Mouse (Mus musculus) layer of hippocampus, adult 2 months (tissue): ENCODE measurements around the gene Ncbp1. TPM values are rescaled to one million over a fixed set of nuclear protein-coding genes. Genes with fewer than 3 reads are reported as not detected.

Experiments used
- DNase-seq, 2 experiments: peaks; one replicate each; pipeline ENCODE4 v3.0.0; 2022; ENCODE audit warnings: low spot score in 2 of 2
- H3K27ac ChIP-seq: fragments of 200-600 bp; 2 replicates; pipeline ENCODE4 v1.8.1; 2022
- H3K4me3 ChIP-seq: fragments of 200-600 bp; 2 replicates; pipeline ENCODE4 v1.8.1; 2022; ENCODE audit warnings: mild to moderate bottlenecking
- CTCF ChIP-seq: fragments of 200-600 bp; conservative IDR thresholded peaks from 2 replicates; pipeline ENCODE4 v1.8.1; 2022; ENCODE audit warnings: antibody characterized with exemption, mild to moderate bottlenecking, moderate library complexity
- long read RNA-seq, 2 experiments: library from polyadenylated mRNA; stranded (forward); transcript quantifications; one replicate each; pipeline ENCODE4 v2.0.0; 2021; ENCODE audit warnings: borderline mapping rate in 2 of 2
- total RNA-seq, 2 experiments: library from RNA; stranded (reverse); gene quantifications; 2 replicates each; pipeline ENCODE4 v1.2.3; 2021

Ncbp1 gene
- total RNA-seq = 10 to 100 TPM; 57.1 to 57.2 TPM
- long read RNA-seq, experiment 1, transcript Ncbp1-201 (23 exons, 3,010 nt) = major isoform, 29 of 33 reads
- long read RNA-seq, experiment 1, partial matches to known transcripts = 1 of 33 reads
- long read RNA-seq, experiment 1, other reads (novel, unspliced or antisense) = 3 of 33 reads
- long read RNA-seq, experiment 2, transcript Ncbp1-201 (23 exons, 3,010 nt) = major isoform, 28 of 33 reads
- long read RNA-seq, experiment 2, partial matches to known transcripts = 1 of 33 reads
- long read RNA-seq, experiment 2, other reads (novel, unspliced or antisense) = 4 of 33 reads

DNA sequence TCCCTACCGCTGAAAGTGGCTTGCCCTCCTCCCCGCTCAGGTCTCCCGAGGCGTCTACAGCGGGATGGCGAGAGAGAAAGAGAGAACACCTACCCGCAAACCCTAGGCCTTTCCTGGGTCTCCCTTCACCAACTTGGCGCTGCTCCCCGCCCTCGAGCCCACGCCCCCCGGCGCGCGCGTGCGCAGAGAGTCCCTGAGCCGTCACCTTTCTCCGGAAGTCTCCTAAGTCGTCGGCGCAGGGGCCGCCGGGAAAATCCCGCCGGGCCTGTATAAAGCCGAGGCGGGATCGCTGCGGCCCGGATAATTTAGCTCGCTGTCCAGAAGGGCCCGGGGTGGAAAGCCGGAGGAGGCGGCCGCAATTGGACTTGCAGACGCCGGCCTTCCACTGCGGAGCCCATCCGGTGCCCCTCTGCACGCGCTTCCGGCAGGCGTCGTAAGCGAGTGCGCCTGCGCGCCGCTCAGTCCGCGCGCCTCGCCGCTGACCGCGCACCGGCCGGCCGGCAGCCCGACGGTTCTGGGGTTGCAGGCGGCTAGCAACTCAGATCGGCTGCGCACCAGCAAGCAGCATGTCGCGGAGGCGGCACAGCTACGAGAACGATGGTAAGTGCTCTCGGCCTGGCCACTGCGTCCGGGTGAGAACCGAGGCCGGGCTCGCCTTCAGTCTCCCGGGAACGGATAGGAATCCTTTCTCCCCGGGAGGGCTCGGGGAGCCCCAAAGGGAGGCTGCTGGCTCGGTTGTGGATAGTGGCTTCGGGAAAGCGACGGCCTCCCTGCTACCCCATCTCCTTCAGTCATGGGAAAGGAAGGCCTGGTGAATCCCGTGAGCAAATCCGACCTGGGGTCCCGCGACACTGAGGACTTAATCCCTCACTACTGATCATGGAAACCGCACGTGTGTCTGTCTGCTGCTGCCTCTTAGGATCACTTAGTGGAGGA lies at the start of gene Ncbp1, which contains the start of gene Tstd2:
Gene Ncbp1, plus strand, starts transcription at position 327 of the 936 bp plus-strand sequence.
Gene Tstd2, minus strand, starts transcription at position 408 of the 936 bp plus-strand sequence.
- TF ChIP-seq CTCF = 0 out of 2 replicates have a peak, but pooled peaks have one; percentile 22
- H3K27ac ChIP-seq = peak within 1 kb of the TSS; percentile 96
- peak; percentile 88 to 92 for DNase-seq
- peak within 1 kb of the TSS; percentile 90 for H3K4me3 ChIP-seq

DNA sequence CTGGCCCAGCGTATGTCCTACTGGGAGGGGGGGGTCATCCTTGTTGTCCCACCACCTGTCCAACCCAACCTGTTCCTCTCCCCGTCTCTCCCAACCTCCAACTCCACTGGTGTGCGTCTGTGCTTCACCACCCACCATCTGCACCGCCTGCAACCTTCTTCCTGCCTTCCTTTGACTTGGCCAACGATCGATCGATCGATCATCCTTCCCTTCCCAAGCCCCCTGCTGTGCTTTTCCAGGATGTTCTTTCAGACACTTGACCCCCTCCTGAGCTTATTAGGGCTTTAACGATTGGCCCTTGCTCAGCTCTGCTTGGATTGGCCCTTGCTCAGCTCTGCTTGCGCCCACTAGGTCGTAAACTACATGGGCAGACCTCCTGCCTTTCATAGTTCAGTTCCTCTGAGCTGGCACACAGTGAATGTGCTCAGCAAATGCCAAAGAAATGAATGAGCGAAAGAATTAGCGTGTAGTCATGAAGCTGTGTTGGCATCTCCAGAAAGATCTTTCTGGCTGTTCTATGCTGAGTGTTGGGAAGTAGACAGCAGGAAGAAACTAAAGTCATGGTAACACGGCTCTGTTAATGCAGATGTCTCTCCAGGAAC lies 48.8 kb upstream of the Ncbp1 start:
- TF ChIP-seq CTCF = no peak
- Histone ChIP-seq H3K4me3 (no peak overlapping the region), H3K27ac (peak overlapping the region; percentile 32; the same call in 1 of the 2 replicates)
- DNase-seq = no peak

DNA sequence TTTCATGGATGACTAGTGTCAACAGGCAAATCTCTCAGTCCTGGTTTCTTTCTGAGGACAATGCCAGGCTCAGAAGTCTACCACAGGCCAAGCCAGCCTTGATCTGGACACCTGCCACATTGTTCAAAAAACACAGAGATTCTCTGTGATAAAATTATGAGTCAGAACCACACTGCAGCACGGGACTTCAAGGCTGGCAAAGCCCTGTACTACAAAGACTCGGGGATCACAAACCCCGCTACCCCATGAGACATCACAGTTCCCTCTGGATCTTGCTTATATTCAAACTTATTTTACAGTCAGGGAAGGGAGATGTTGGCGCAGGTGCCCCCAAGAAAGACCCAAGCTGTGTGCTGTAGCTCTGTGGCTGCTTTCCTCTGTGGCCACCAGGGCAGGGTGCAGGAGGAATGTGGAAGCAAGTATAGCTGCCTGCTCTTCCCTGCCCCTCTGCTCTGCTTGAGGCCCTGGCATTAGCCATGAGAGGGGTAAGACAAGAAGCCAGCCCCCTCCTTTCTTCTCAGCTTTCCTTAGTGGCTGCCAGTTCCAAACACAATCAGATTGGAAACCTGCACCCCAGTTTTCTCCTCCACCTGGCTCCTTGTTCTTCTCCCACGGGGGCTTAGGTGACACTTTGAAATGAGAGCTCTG lies 45.9 kb upstream of the Ncbp1 start:
- H3K27ac ChIP-seq = peak overlapping the region; percentile 83
- peak; percentile 22; the same call in 1 of the 2 replicates for TF ChIP-seq CTCF
- DNase-seq = peak; percentile 35 to 41
- no peak overlapping the region for H3K4me3 ChIP-seq

DNA sequence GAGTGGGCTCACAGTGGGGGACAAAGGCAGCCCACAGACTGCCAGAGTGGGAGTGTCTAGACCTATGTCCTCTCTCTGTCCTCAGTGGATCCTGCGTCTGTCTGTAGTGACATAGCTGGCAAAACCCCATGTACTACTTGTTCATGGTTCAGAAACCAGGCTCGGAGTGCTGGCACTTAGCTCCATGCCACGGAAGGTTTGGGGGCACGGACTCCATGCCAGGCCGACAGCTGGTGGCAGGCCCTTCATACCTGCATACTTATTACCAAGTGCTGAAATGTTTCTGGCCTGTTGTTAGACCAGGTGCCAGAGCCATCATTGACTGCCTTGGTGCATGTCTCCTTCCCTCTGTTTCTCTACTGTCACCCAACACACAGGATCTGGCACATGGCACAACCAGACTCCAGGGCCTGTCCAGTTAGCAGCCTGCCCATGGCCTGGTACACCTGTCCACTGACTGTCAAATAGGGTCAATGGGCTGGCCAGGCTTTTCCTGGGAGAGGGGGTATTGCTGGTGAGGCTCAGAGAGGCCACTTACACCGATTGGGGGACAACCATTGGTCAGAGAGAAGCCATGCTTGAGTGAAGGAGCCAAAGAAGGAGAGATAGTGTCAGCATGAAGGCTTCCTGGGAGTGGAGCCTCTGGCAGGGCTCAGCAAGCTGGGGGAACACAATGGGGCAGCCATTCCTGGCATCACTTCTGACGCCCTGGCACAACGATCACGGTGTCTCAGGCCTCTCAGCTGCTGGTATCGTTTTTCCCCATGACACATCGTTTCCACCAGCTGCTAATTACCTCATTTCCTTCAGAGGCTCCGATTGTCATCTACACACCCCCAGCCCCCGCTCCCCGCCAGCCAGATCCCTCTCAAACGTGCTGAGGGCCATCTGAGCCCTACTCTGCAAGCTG lies 43.2 kb upstream of the Ncbp1 start:
- no peak for TF ChIP-seq CTCF
- Histone ChIP-seq H3K27ac (peak overlapping the region; percentile 83), H3K4me3 (no peak overlapping the region)
- DNase-seq = peak; percentile 32 to 60

DNA sequence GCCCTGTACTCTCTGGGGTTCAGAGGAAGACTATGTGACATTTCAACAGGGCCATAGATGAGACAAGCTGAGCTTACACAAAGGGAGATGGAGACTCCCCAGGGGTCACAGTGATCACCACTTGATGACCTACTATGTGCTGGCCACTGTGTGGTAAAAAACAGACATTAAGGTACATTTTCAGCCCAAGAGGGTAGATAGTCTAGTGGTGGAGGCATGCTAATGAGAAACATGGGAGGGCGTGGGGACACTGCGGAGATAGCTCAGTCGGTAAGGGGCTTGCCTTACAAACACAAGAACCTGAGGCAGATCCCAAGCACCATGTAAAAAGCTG lies 42.6 kb upstream of the Ncbp1 start:
- DNase-seq = no peak

DNA sequence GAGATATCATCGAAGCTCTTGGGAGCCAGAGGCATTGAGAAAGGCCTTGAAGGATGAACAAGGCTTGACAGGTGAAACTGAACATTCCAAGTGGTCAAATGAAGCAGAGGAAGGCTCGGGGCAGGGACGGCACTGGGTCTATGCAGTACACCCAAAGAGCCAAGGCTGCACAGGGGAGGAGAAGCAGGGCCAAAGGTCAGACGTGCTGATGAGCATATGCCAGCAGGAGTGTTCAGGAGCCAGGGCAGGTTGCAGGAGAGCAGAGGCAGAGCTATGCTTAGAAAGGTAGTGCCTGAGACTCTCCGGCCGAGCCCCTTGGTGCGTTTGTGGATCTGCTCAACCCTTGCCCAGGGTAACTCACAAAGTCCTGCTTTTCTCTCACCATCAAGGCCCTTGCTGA lies 41.9 kb upstream of the Ncbp1 start:
- peak overlapping the region; percentile 54; the same call in 1 of the 2 replicates for H3K27ac ChIP-seq
- no peak for DNase-seq
- TF ChIP-seq CTCF = no peak
- H3K4me3 ChIP-seq = no peak overlapping the region

More for the DNA sequence above, 42.6 kb upstream of the Ncbp1 start:
- H3K27ac ChIP-seq = peak overlapping the region; percentile 54
- no peak overlapping the region for H3K4me3 ChIP-seq
- TF ChIP-seq CTCF = no peak

DNA sequence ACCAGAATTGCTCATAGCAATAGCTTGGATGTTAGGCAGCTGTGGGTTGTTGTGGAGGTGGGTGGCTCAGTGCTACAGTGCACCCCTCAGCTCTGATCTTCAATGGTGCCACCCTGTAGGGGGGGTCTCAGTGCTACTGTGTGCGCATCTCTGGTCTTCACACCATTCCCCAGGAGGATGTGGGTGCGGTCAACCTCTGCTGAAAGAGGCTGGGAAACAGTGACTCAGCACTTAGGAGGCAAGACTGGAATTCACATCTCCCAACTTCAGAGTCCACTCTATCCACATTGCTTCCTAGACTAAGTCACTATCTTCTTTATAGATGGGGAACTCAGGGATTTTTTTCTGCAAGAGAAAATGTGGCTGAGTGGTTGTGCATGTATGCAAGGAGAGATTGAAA lies 40.8 kb upstream of the Ncbp1 start:
- TF ChIP-seq CTCF = no peak
- Histone ChIP-seq H3K4me3 (no peak overlapping the region), H3K27ac (no peak overlapping the region)
- no peak for DNase-seq

DNA sequence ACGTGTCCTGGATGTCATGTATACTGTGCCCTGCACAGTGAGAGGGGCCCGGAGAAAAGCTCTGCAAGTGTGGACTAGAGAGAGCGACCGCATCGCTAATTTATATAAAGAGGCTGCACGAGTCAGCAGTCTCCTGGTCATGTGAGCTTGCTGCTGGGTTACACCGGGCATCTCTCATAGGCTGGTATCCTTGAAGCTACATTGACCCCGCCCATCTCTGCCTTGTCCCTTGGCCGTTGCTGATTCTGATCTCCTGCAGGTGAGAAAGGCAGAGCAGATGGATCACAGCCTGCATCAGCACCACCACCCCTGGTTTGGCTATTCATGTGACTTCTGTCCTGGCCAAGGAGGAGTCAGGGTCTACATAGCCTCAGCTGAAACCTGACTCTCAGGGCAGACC lies 39.3 kb upstream of the Ncbp1 start:
- TF ChIP-seq CTCF = no peak

DNA sequence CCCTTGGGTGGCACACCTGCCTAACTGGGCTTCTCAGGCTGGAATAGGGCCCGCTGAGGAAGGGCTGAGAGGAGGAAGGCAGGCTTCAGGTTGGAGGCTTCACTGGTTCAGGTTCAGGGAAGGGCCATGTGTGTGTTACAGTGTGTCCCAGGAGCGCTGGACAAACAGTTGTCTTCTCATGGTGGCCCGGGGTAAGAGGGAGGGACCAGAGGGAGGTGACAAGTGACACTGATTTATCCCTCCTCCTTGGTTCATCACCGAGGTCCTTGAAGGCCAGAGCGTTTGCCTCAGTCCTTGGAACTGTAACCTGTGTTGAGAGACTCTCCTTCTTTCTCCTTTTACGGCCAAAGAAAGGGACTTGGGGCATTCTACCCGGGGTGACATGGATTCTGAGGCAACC lies 37.9 kb upstream of the Ncbp1 start:
- DNase-seq = no peak
- peak overlapping the region; percentile 57; the same call in 1 of the 2 replicates for H3K27ac ChIP-seq
- TF ChIP-seq CTCF = no peak
- no peak overlapping the region for H3K4me3 ChIP-seq

More for the DNA sequence above, 39.3 kb upstream of the Ncbp1 start:
- H3K27ac ChIP-seq = no peak overlapping the region
- no peak for DNase-seq
- no peak overlapping the region for H3K4me3 ChIP-seq

DNA sequence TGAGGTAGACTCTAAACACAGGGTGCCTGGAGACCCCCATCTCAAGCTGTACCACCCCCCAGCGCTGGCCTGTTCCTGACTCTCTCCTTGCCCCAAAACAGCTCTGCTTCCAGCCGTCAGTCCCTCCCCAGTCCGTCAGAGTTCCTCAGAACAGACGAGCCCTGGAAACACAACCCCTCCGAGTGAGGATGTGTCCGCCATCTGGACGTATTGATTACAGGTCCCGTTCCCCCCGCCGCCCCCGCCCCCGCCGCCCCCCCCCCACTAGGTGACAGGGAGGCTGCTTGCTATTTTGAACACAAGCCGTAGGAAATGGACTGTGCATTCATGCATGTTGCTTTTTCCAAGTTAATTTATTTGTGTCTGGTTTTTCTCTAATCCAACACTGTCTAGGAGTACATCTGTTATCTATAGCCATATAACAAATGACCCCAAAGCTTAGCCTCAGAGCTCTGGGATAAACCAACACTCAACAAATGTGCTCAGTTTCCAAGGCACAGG lies 37.2 kb upstream of the Ncbp1 start:
- Histone ChIP-seq H3K4me3 (no peak overlapping the region), H3K27ac (peak overlapping the region; percentile 57; the same call in 1 of the 2 replicates)
- no peak for TF ChIP-seq CTCF
- DNase-seq = no peak

DNA sequence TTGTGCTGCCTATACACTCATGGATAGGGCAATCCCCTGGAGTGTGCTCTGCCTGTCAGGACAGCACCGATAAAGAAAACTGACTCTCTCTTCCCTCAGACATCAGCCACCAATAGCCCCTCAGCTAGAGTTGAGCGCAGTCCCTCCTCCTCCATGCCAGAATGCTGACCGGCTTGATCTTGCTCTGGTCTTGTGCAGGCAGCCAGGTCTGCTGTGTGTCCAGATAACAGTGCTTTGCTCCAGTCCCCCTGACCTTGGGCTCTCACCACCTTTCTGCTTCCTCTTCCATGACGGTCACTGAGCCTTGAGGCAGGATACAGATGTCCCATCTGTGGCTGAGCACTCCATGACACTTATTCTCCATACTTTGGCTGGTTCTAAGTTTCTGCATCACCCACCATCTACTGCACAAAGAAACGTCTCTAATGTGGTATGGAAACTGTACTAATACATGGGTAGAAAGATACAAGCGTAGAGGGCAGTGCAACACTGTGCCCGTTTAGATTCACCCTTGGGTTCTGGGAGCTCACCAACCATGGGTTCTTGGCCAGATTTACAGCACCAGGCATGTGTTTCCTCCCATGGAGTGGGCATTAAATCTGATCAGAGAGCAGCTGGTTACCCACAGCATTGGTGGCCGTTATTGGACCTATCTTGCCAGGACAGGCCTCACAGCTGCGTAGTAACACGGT lies 36.2 kb upstream of the Ncbp1 start:
- H3K4me3 ChIP-seq = no peak overlapping the region
- no peak for TF ChIP-seq CTCF
- no peak for DNase-seq
- no peak overlapping the region; the same call in 1 of the 2 replicates for H3K27ac ChIP-seq
